Mouse (Mus musculus) liver, embryonic 14.5 days (tissue): ENCODE measurements around the gene Tspan13. TPM values are rescaled to one million over a fixed set of nuclear protein-coding genes. Genes with fewer than 3 reads are reported as not detected.

Source experiments
- ATAC-seq: fragments of 200-750 bp; cut with Nextera tagmentation; 2 replicates; pipeline ENCODE4 v1.8.0; 2017; ENCODE audit warnings: moderate number of reproducible peaks, mild to moderate bottlenecking, moderate library complexity; ENCODE audit not compliant: insufficient read depth
- DNase-seq, 3 experiments: peaks; one replicate each; pipeline ENCODE4 v3.0.0-alpha.2; 2012 to 2013; ENCODE audit warnings: low read depth in 3 of 3, low spot score in 3 of 3
- H3K27ac ChIP-seq: fragments of 300-500 bp; sonication (generic); 2 replicates; pipeline ENCODE4 v1.5.1; 2014; ENCODE audit warnings: moderate library complexity, mild to moderate bottlenecking, control low read depth, inconsistent platforms
- H3K27me3 ChIP-seq: fragments of 300-500 bp; sonication (generic); 2 replicates; pipeline ENCODE4 v1.6.1; 2014; ENCODE audit warnings: mild to moderate bottlenecking, low read length, moderate library complexity; ENCODE audit not compliant: control insufficient read depth, insufficient read depth
- H3K36me3 ChIP-seq: fragments of 300-500 bp; sonication (generic); replicated peaks from 2 replicates; pipeline ENCODE4 v1.6.1; 2014; ENCODE audit warnings: low read depth; ENCODE audit not compliant: control insufficient read depth, insufficient read depth
- H3K4me1 ChIP-seq, 2 experiments: fragments of 200-500 bp in 1 of 2; fragments of 300-500 bp in 1 of 2; sonication (generic) in 1 of 2; replicated peaks; 2 replicates each; pipeline ENCODE4 v1.6.1; 2012 to 2014; ENCODE audit warnings: antibody characterized with exemption in 1 of 2, inconsistent platforms in 1 of 2, low read length in 1 of 2; ENCODE audit not compliant: control insufficient read depth in 2 of 2, insufficient read depth in 2 of 2
- H3K4me2 ChIP-seq: fragments of 300-500 bp; sonication (generic); 2 replicates; pipeline ENCODE4 v1.6.1; 2014; ENCODE audit warnings: low read depth, mild to moderate bottlenecking, control low read depth, moderate library complexity
- H3K4me3 ChIP-seq, 2 experiments: fragments of 200-500 bp in 1 of 2; fragments of 300-500 bp in 1 of 2; sonication (generic) in 1 of 2; 2 replicates each; pipeline ENCODE4 v1.5.1; 2012 to 2014; ENCODE audit warnings: low read depth in 2 of 2, low read length in 2 of 2, mild to moderate bottlenecking in 2 of 2, control low read depth in 1 of 2, inconsistent platforms in 1 of 2, moderate library complexity in 1 of 2; ENCODE audit not compliant: insufficient read depth in 1 of 2
- H3K9ac ChIP-seq: fragments of 300-500 bp; sonication (generic); replicated peaks from 2 replicates; pipeline ENCODE4 v1.6.1; 2014; ENCODE audit warnings: mild to moderate bottlenecking, control low read depth, moderate library complexity
- H3K9me3 ChIP-seq: fragments of 300-500 bp; sonication (generic); 2 replicates; pipeline ENCODE4 v1.6.1; 2016; ENCODE audit warnings: low read length, mixed read lengths; ENCODE audit not compliant: control insufficient read depth
- CTCF ChIP-seq: IDR thresholded peaks from 2 replicates; pipeline ENCODE4 v1.5.1; 2016; ENCODE audit warnings: antibody characterized with exemption, low read depth, control low read depth
- EP300 ChIP-seq: IDR thresholded peaks from 2 replicates; pipeline ENCODE4 v1.6.1; 2016; ENCODE audit warnings: antibody characterized with exemption, low read depth
- WGBS: fragments of 180-500 bp; shearing (Covaris S2); extraction: QIAGEN DNeasy Blood & Tissue Kit; methylation state at CpG from one replicate; pipeline ENCODE4 v1.1.7; 2014; ENCODE audit not compliant: insufficient replicate concordance; 5-methylcytosine and 5-hydroxymethylcytosine counted together
- polyA plus RNA-seq, 2 experiments: library from polyadenylated mRNA; depleted of rRNA in 1 of 2; stranded (reverse) in 1 of 2; unstranded in 1 of 2; fragments of >200 nt; fragmentation: Nextera tagmentation in 1 of 2; extraction: Ambion mirVana in 1 of 2; gene quantifications; 2 replicates each; pipeline versions ENCODE4 v1.2.1 to v1.2.3; 2012 to 2014

Gene Tspan13
- polyA plus RNA-seq, 2 experiments = 9.3 to 15.5 TPM

DNA sequence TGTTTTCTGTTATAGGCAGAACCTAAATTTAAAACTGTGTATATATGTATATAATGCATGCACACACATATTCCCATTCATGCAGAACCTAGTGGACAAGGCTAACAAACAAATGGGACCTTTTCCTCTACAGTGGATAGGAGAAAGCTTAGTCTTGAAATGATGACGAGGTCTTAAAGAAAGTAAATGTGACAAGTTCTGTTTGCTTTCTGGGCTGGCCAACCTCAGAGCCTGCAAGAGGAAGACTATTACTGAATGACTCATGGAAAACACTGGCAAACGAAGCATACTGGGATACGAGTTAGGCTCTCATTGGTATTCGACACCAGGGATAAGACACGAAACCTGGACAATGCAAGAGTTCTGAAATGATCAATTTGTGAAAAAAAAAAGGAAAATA is 57.6 kb downstream of the Tspan13 start:
- DNase-seq = no peak
- no peak for TF ChIP-seq EP300
- TF ChIP-seq CTCF = no peak
- no peaks in the 10 kb centered on the region for H3K36me3 ChIP-seq
- H3K27me3 ChIP-seq = no peaks in the 10 kb centered on the region
- H3K9ac ChIP-seq = no peak overlapping the region
- WGBS = 73% methylated on average over 5 of the region's 5 CpGs
- H3K27ac ChIP-seq = no peak overlapping the region
- no peaks in the 10 kb centered on the region for H3K9me3 ChIP-seq
- H3K4me2 ChIP-seq = no peak overlapping the region
- no peak overlapping the region for H3K4me3 ChIP-seq
- no peak for ATAC-seq
- peaks cover 0 to 2% of the 10 kb centered on the region in 2 experiments; a peak in 1 of 4 replicates for H3K4me1 ChIP-seq

DNA sequence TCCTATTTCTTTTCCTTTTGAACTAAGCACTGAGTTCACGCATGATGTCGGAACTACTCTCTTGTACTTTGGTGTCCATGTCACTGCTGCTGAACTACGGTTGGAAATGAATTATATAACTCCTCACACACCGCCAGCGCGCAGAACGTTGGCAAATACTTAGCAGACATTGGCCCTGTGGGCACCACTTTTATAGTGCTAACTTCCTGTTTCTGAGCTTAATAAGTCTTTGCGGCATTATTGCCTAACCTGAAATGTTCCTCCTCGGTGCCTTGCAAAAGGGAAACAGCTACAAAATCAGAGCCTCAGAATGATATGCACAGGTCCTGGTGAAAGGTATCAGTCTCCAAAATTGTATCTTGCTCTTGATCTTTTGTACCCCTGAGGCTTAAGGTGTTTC is 58.8 kb downstream of the Tspan13 start:
- no peak for TF ChIP-seq EP300
- no peak for TF ChIP-seq CTCF
- 50% methylated on average over 9 of the region's 9 CpGs for WGBS
- no peaks in the 10 kb centered on the region for H3K27me3 ChIP-seq
- H3K27ac ChIP-seq = no peak overlapping the region
- H3K9ac ChIP-seq = no peak overlapping the region
- peaks cover 0 to 2% of the 10 kb centered on the region in 2 experiments; a peak in 1 of 4 replicates for H3K4me1 ChIP-seq
- ATAC-seq (no peak), DNase-seq (peak in 1 of 3 experiments; percentile 22)
- H3K36me3 ChIP-seq = no peaks in the 10 kb centered on the region
- no peaks in the 10 kb centered on the region for H3K9me3 ChIP-seq
- no peak overlapping the region for H3K4me2 ChIP-seq
- no peak overlapping the region for H3K4me3 ChIP-seq

DNA sequence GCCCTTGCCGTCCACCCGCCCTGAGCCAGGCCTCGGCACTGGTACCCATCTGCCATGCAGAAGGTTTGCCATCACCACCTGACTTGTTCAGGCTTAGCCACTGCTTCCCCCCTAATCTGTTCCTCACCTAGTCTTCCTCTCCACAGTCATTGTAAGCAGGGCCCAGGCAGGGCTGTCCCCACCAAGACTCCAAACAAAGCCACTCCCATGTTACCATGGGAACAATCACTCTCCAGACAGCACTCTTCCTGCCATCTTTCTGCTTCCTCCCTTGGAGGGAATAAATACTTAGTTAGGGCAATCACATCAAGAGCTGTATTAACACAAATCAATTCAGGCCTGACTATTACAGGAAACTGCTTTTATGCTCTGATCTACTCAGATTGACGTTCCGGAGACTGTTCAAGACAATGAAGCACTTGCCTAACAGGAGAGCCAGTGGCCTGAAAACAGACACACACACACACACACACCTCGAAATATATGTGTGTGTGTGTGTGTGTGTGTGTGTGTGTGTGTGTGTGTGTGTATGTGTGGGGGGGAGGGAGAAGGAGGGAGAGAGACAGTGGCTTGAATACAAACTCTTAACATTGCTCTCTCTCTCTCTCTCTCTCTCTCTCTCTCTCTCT is 60.5 kb downstream of the Tspan13 start:
- Histone ChIP-seq H3K27ac (no peak overlapping the region), H3K4me3 (no peak overlapping the region), H3K9ac (no peak overlapping the region), H3K27me3 (no peaks in the 10 kb centered on the region), H3K36me3 (no peaks in the 10 kb centered on the region), H3K4me1 (peaks cover 0 to 2% of the 10 kb centered on the region in 2 experiments; a peak in 1 of 4 replicates), H3K9me3 (no peaks in the 10 kb centered on the region), H3K4me2 (no peak overlapping the region)
- DNase-seq = peak; percentile 48 to 58 (median 54)
- ATAC-seq = peak; percentile 73
- TF ChIP-seq CTCF (no peak), EP300 (no peak)
- 15% methylated on average over 6 of the region's 6 CpGs for WGBS

DNA sequence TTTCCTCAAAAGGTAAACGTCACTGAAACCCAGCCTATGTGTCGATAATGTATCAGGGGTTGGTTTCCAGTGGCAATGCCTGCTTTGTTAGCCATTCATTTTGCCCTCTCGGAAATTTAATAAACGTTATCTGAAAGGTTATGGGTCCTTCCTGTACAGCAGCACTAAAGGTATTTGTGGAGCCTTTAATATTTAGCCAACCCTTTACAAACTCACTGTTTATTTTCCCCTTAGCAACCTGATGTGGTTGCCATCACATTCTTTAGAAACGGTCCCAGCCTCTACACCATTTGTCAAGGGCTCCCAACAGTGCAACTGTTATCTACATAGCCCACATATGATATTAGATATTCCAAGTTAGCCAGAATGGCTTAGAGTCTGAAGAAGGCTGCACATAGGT is 62.7 kb downstream of the Tspan13 start:
- ATAC-seq (no peak), DNase-seq (no peak)
- H3K4me2 ChIP-seq = no peak overlapping the region
- H3K36me3 ChIP-seq = no peaks in the 10 kb centered on the region
- TF ChIP-seq CTCF (no peak), EP300 (no peak)
- no peaks in the 10 kb centered on the region for H3K9me3 ChIP-seq
- no peak overlapping the region for H3K27ac ChIP-seq
- peaks cover 0 to 2% of the 10 kb centered on the region in 2 experiments; a peak in 1 of 4 replicates for H3K4me1 ChIP-seq
- no peaks in the 10 kb centered on the region for H3K27me3 ChIP-seq
- WGBS = 53% methylated on average over 5 of the region's 5 CpGs
- no peak overlapping the region for H3K9ac ChIP-seq
- no peak overlapping the region for H3K4me3 ChIP-seq

DNA sequence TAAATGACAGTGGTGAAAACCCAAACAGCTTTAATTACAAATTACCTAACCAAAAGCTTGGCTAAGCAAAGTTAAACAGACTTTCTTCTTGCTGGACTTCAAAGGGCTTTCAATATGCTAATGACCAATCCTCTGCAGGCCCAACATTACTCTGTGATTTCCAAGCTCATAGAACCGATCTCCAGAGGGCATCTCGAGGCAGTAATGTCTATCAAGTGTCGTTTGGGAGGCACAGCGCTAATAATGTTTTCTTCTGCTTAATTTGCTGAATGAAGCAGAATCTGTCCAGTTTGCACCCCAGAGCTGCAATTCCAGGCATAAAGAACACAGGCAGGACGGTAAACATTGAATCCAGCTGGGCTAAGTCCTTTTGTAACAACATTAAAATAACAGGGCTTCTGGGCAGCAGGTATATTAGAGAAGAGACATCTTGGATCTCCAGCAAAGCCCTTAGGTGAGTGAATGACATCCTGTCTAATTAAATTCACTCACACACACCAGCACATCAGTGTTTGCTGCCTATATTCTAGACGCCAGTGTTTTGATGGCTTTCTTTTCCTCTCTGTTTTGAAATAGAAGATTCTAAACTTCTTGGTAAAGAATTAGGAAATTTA is 64.6 kb downstream of the Tspan13 start:
- no peak for ATAC-seq

More for the DNA sequence above, 64.6 kb downstream of the Tspan13 start:
- Histone ChIP-seq H3K27me3 (no peaks in the 10 kb centered on the region), H3K4me1 (peaks cover 0 to 2% of the 10 kb centered on the region in 2 experiments; a peak in 1 of 4 replicates), H3K9ac (no peak overlapping the region), H3K36me3 (no peaks in the 10 kb centered on the region), H3K4me2 (no peak overlapping the region), H3K4me3 (no peak overlapping the region), H3K9me3 (no peaks in the 10 kb centered on the region), H3K27ac (no peak overlapping the region)
- no peak for DNase-seq
- 50% methylated on average over 6 of the region's 6 CpGs for WGBS
- TF ChIP-seq EP300 = no peak
- TF ChIP-seq CTCF = no peak
